Mouse (Mus musculus) MEL (cell line): Measurements from ENCODE around the gene Tubb2b. TPM values are rescaled to one million over a fixed set of nuclear protein-coding genes. Genes with fewer than 3 reads are reported as not detected.

Source experiments
- DNase-seq: peaks from one replicate; pipeline ENCODE4 v3.0.0; 2011; ENCODE audit warnings: low read depth, low spot score
- H3K27ac ChIP-seq: 2 replicates; pipeline ENCODE4 v1.5.1; 2012; ENCODE audit warnings: low read depth, mild to moderate bottlenecking, control low read depth, low read length, moderate library complexity; ENCODE audit not compliant: control insufficient read depth
- H3K27me3 ChIP-seq, 2 experiments: fragments of 150-350 bp in 1 of 2; sonication (generic) in 1 of 2; 2 replicates each; pipeline ENCODE4 v1.6.1; 2012; ENCODE audit warnings: low read length in 2 of 2, mild to moderate bottlenecking in 2 of 2, improper control_type of control experiment in 1 of 2, moderate library complexity in 1 of 2; ENCODE audit not compliant: insufficient read depth in 2 of 2, control insufficient read depth in 1 of 2
- H3K36me3 ChIP-seq, 2 experiments: 2 replicates each; pipeline ENCODE4 v1.6.1; 2012 to 2014; ENCODE audit warnings: low read length in 2 of 2, improper control_type of control experiment in 1 of 2, inconsistent platforms in 1 of 2, mild to moderate bottlenecking in 1 of 2; ENCODE audit not compliant: insufficient read depth in 2 of 2, control insufficient read depth in 1 of 2
- H3K4me1 ChIP-seq, 2 experiments: fragments of 150-350 bp in 1 of 2; sonication (generic) in 1 of 2; 2 replicates each; pipeline ENCODE4 v1.6.1; 2012; ENCODE audit warnings: low read length in 2 of 2, improper control_type of control experiment in 1 of 2, mild to moderate bottlenecking in 1 of 2; ENCODE audit not compliant: insufficient read depth in 2 of 2, control insufficient read depth in 1 of 2
- H3K4me3 ChIP-seq, 2 experiments: fragments of 150-350 bp in 1 of 2; sonication (generic) in 1 of 2; 2 replicates each; pipeline ENCODE4 v1.5.1; 2012; ENCODE audit warnings: low read depth in 2 of 2, low read length in 2 of 2, mild to moderate bottlenecking in 2 of 2, moderate library complexity in 2 of 2, control low read depth in 1 of 2, improper control_type of control experiment in 1 of 2; ENCODE audit not compliant: control insufficient read depth in 1 of 2, insufficient read depth in 1 of 2
- H3K79me2 ChIP-seq: 2 replicates; pipeline ENCODE4 v1.6.1; 2012; ENCODE audit warnings: mild to moderate bottlenecking, low read length, moderate library complexity; ENCODE audit not compliant: control insufficient read depth, poor library complexity, insufficient read depth
- H3K9ac ChIP-seq: 2 replicates; pipeline ENCODE4 v1.6.1; 2012; ENCODE audit warnings: low read depth, mild to moderate bottlenecking, control low read depth, low read length, moderate library complexity; ENCODE audit not compliant: control insufficient read depth, poor library complexity, severe bottlenecking
- H3K9me3 ChIP-seq: fragments of 150-350 bp; sonication (generic); replicated peaks from 2 replicates; pipeline ENCODE4 v1.6.1; 2012; ENCODE audit warnings: mild to moderate bottlenecking, low read length, improper control_type of control experiment, moderate library complexity; ENCODE audit not compliant: insufficient read depth
- BHLHE40 ChIP-seq: IDR thresholded peaks from 2 replicates; pipeline ENCODE4 v1.6.1; 2012; ENCODE audit warnings: low read depth, mild to moderate bottlenecking, inconsistent platforms, low read length, improper control_type of control experiment, borderline replicate concordance
- CTCF ChIP-seq, 3 experiments: IDR thresholded peaks in 2 of 3; conservative IDR thresholded peaks in 1 of 3; 2 replicates each; pipeline ENCODE4 v1.5.1; 2011 to 2012; ENCODE audit warnings: low read length in 3 of 3, low read depth in 2 of 3, mild to moderate bottlenecking in 2 of 3, improper control_type of control experiment in 1 of 3, inconsistent platforms in 1 of 3, mixed read lengths in 1 of 3, moderate library complexity in 1 of 3; ENCODE audit not compliant: control insufficient read depth in 1 of 3, insufficient read depth in 1 of 3, poor library complexity in 1 of 3, severe bottlenecking in 1 of 3
- E2F4 ChIP-seq: IDR thresholded peaks from 2 replicates; pipeline ENCODE4 v1.6.1; 2011; ENCODE audit warnings: low read depth, low read length, improper control_type of control experiment, borderline replicate concordance
- ETS1 ChIP-seq: IDR thresholded peaks from 2 replicates; pipeline ENCODE4 v1.6.1; 2012; ENCODE audit warnings: low read depth, mild to moderate bottlenecking, inconsistent platforms, low read length, improper control_type of control experiment, moderate library complexity
- GABPA ChIP-seq: IDR thresholded peaks from 2 replicates; pipeline ENCODE4 v1.6.1; 2012; ENCODE audit warnings: low read depth, mild to moderate bottlenecking, inconsistent platforms, low read length, improper control_type of control experiment, moderate library complexity
- GATA1 ChIP-seq: IDR thresholded peaks from 2 replicates; pipeline ENCODE4 v1.6.1; 2011; ENCODE audit warnings: low read depth, low read length, improper control_type of control experiment
- HCFC1 ChIP-seq: IDR thresholded peaks from 2 replicates; pipeline ENCODE4 v1.6.1; 2012; ENCODE audit warnings: low read depth, mild to moderate bottlenecking, inconsistent platforms, low read length, improper control_type of control experiment, moderate library complexity
- JUND ChIP-seq: IDR thresholded peaks from 2 replicates; pipeline ENCODE4 v1.6.1; 2011; ENCODE audit warnings: low read depth, mild to moderate bottlenecking, improper control_type of control experiment, low read length
- KAT2A ChIP-seq: conservative IDR thresholded peaks from 2 replicates; pipeline ENCODE4 v1.6.1; 2012; ENCODE audit warnings: low read depth, low read length, improper control_type of control experiment, inconsistent platforms
- MAFK ChIP-seq: IDR thresholded peaks from 2 replicates; pipeline ENCODE4 v1.6.1; 2011; ENCODE audit warnings: low read depth, mild to moderate bottlenecking, low read length, improper control_type of control experiment, borderline replicate concordance
- MAX ChIP-seq: IDR thresholded peaks from 2 replicates; pipeline ENCODE4 v1.6.1; 2011; ENCODE audit warnings: low read length, improper control_type of control experiment
- MAZ ChIP-seq: IDR thresholded peaks from 2 replicates; pipeline ENCODE4 v1.6.1; 2012; ENCODE audit warnings: low read depth, mild to moderate bottlenecking, inconsistent platforms, low read length, improper control_type of control experiment
- MEF2A ChIP-seq: IDR thresholded peaks from 2 replicates; pipeline ENCODE4 v1.6.1; 2014; ENCODE audit warnings: low read depth, mild to moderate bottlenecking, inconsistent platforms, low read length, improper control_type of control experiment; ENCODE audit not compliant: poor library complexity, insufficient replicate concordance, severe bottlenecking; ENCODE audit errors: extremely low read depth
- MYB ChIP-seq: IDR thresholded peaks from 2 replicates; pipeline ENCODE4 v1.6.1; 2011; ENCODE audit warnings: mild to moderate bottlenecking, low read depth, low read length, improper control_type of control experiment
- MYC ChIP-seq: IDR thresholded peaks from 2 replicates; pipeline ENCODE4 v1.6.1; 2011; ENCODE audit warnings: low read depth, mild to moderate bottlenecking, low read length, improper control_type of control experiment, moderate library complexity
- NELFE ChIP-seq: IDR thresholded peaks from 2 replicates; pipeline ENCODE4 v1.6.1; 2011; ENCODE audit warnings: low read depth, low read length, improper control_type of control experiment
- NRF1 ChIP-seq: IDR thresholded peaks from 2 replicates; pipeline ENCODE4 v1.6.1; 2014; ENCODE audit warnings: low read depth, mild to moderate bottlenecking, inconsistent platforms, low read length, improper control_type of control experiment, moderate library complexity; ENCODE audit not compliant: poor library complexity, insufficient read depth, severe bottlenecking
- POLR2A ChIP-seq, 2 experiments: IDR thresholded peaks; 2 replicates each; pipeline ENCODE4 v1.6.1; 2011 to 2012; ENCODE audit warnings: low read length in 2 of 2, mild to moderate bottlenecking in 2 of 2, control low read depth in 1 of 2, improper control_type of control experiment in 1 of 2, low read depth in 1 of 2, moderate library complexity in 1 of 2; ENCODE audit not compliant: control insufficient read depth in 1 of 2, insufficient read depth in 1 of 2, poor library complexity in 1 of 2
- POLR2AphosphoS2 ChIP-seq: IDR thresholded peaks from 2 replicates; pipeline ENCODE4 v1.6.1; 2011; ENCODE audit warnings: low read length, improper control_type of control experiment
- POLR2AphosphoS5 ChIP-seq: IDR thresholded peaks from 2 replicates; pipeline ENCODE4 v1.6.1; 2012; ENCODE audit warnings: low read depth, borderline replicate concordance, mild to moderate bottlenecking, inconsistent platforms, low read length, moderate library complexity, mixed read lengths
- RAD21 ChIP-seq: IDR thresholded peaks from 2 replicates; pipeline ENCODE4 v1.6.1; 2011; ENCODE audit warnings: mild to moderate bottlenecking, low read depth, low read length, improper control_type of control experiment
- RCOR1 ChIP-seq: IDR thresholded peaks from 2 replicates; pipeline ENCODE4 v1.6.1; 2012; ENCODE audit warnings: low read depth, mild to moderate bottlenecking, inconsistent platforms, low read length, improper control_type of control experiment
- SIN3A ChIP-seq: IDR thresholded peaks from 2 replicates; pipeline ENCODE4 v1.6.1; 2012; ENCODE audit warnings: low read length, improper control_type of control experiment, inconsistent platforms
- SMC3 ChIP-seq: IDR thresholded peaks from 2 replicates; pipeline ENCODE4 v1.6.1; 2011; ENCODE audit warnings: low read depth, low read length, improper control_type of control experiment
- TAL1 ChIP-seq: IDR thresholded peaks from 2 replicates; pipeline ENCODE4 v1.6.1; 2012; ENCODE audit warnings: mild to moderate bottlenecking, inconsistent platforms, low read length, moderate library complexity, mixed read lengths
- TBP ChIP-seq: IDR thresholded peaks from 2 replicates; pipeline ENCODE4 v1.8.0; 2011; ENCODE audit warnings: low read depth, low read length, improper control_type of control experiment
- TCF12 ChIP-seq: IDR thresholded peaks from 2 replicates; pipeline ENCODE4 v1.6.1; 2014; ENCODE audit warnings: low read depth, mild to moderate bottlenecking, inconsistent platforms, low read length, improper control_type of control experiment, moderate library complexity
- UBTF ChIP-seq: IDR thresholded peaks from 2 replicates; pipeline ENCODE4 v1.6.1; 2012; ENCODE audit warnings: low read depth, mild to moderate bottlenecking, inconsistent platforms, low read length, improper control_type of control experiment, moderate library complexity, borderline replicate concordance; ENCODE audit not compliant: insufficient read depth
- USF1 ChIP-seq: IDR thresholded peaks from 2 replicates; pipeline ENCODE4 v1.6.1; 2014; ENCODE audit warnings: low read depth, mild to moderate bottlenecking, inconsistent platforms, low read length, improper control_type of control experiment, moderate library complexity
- USF2 ChIP-seq, 2 experiments: IDR thresholded peaks; 2 replicates each; pipeline ENCODE4 v1.6.1; 2011 to 2012; ENCODE audit warnings: improper control_type of control experiment in 2 of 2, low read length in 2 of 2, borderline replicate concordance in 1 of 2, inconsistent platforms in 1 of 2, low read depth in 1 of 2, mild to moderate bottlenecking in 1 of 2; ENCODE audit not compliant: insufficient read depth in 1 of 2
- ZC3H11A ChIP-seq: IDR thresholded peaks from 2 replicates; pipeline ENCODE4 v1.6.1; 2012; ENCODE audit warnings: low read depth, mild to moderate bottlenecking, inconsistent platforms, low read length, improper control_type of control experiment
- ZKSCAN1 ChIP-seq: IDR thresholded peaks from 2 replicates; pipeline ENCODE4 v1.6.1; 2012; ENCODE audit warnings: low read depth, mild to moderate bottlenecking, inconsistent platforms, low read length, improper control_type of control experiment, moderate library complexity
- ZMIZ1 ChIP-seq: IDR thresholded peaks from 2 replicates; pipeline ENCODE4 v1.6.1; 2012; ENCODE audit warnings: low read depth, mild to moderate bottlenecking, inconsistent platforms, low read length, improper control_type of control experiment, moderate library complexity
- ZNF384 ChIP-seq: IDR thresholded peaks from 2 replicates; pipeline ENCODE4 v1.6.1; 2012; ENCODE audit warnings: low read depth, mild to moderate bottlenecking, inconsistent platforms, low read length, improper control_type of control experiment
- polyA plus RNA-seq, 2 experiments: library from polyadenylated mRNA; stranded (reverse) in 1 of 2; unstranded in 1 of 2; fragments of >175 nt in 1 of 2; fragments of >200 nt in 1 of 2; gene quantifications; 2 replicates each; pipeline versions ENCODE4 v1.2.1 to v1.2.4; 2012; ENCODE audit warnings: low replicate concordance in 2 of 2, low read depth in 1 of 2; ENCODE audit not compliant: insufficient read length in 2 of 2, insufficient read depth in 1 of 2, missing spikeins in 1 of 2
- total RNA-seq: library from RNA; depleted of rRNA; stranded (reverse); fragments of 300-350 nt; gene quantifications from 2 replicates; pipeline ENCODE4 v1.2.3, GENCODE M21; 2012

Tubb2b gene
- total and polyA plus RNA-seq, 3 experiments = 1.4 to 10.6 TPM; not detected in 1

- TF ChIP-seq KAT2A (no peak), GATA1 (peak; percentile 72), GABPA (no peak)
These were observed 10.9 kb downstream of the Tubb2b start (continued) for GRCm38 (mm10) chr13:34119406-34119805.

DNA sequence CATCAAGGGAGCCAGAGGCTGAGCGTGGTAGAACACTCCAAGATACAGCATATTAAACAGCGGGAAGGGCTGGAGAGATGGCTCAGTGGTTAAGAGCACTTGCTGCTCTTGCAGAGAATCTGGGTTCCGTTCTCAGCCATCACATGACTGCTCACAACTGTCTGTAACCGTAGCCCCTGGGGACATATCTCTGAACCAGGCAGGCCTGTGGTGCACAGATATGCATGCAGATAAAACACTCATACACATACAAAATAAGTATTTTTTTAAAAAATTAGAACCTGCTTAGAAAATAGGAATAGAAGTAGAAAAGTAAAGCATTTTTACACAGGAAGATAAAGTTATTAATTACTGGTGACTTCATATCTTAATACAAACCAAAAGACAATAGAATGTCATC is 11.4 kb downstream of the Tubb2b start:
- Histone ChIP-seq H3K79me2 (no peaks in the 10 kb centered on the region), H3K27ac (peak overlapping the region; percentile 81), H3K9me3 (no peaks in the 10 kb centered on the region), H3K9ac (0 out of 2 replicates have a peak overlapping the region, but pooled peaks have one; percentile 17), H3K36me3 (peaks cover 0 to 54% of the 10 kb centered on the region in 2 experiments; a peak in 2 of 4 replicates), H3K4me1 (peaks cover 50 to 64% of the 10 kb centered on the region in 2 experiments), H3K4me3 (peak overlapping the region; percentile 4 to 24; a peak in 3 of 4 replicates), H3K27me3 (no peaks in the 10 kb centered on the region)
- peak; percentile 89 for DNase-seq
- peak; percentile 99 for TF ChIP-seq TCF12
- TF ChIP-seq UBTF = no peak
- no peak for TF ChIP-seq GABPA
- TF ChIP-seq ZC3H11A = no peak
- peak; percentile 53; the same call in 1 of the 2 replicates for TF ChIP-seq MYC
- no peak for TF ChIP-seq JUND
- peak; percentile 87 for TF ChIP-seq BHLHE40
- TF ChIP-seq RAD21 = no peak
- no peak for TF ChIP-seq CTCF (IDR thresholded peaks at IDR 0.05 in 2 of 3, conservative IDR thresholded peaks at IDR 0.05 in 1 of 3; ENCODE audit: control insufficient read depth in 1 of 3, insufficient read depth in 1 of 3, low read depth in 2 of 3, low read length in 3 of 3, poor library complexity in 1 of 3, severe bottlenecking in 1 of 3)
- TF ChIP-seq ZNF384 = peak; percentile 91
- TF ChIP-seq MYB = peak; percentile 97
- TF ChIP-seq ZKSCAN1 = no peak
- TF ChIP-seq MEF2A = no peak
- peak; percentile 98 for TF ChIP-seq GATA1
- no peak for TF ChIP-seq NRF1
- TF ChIP-seq ZMIZ1 = no peak
- TF ChIP-seq TAL1 = peak; percentile 86
- TF ChIP-seq SIN3A = peak; percentile 62
- 0 out of 2 replicates have a peak, but pooled peaks have one; percentile 40 for TF ChIP-seq TBP
- TF ChIP-seq POLR2AphosphoS2 = no peak
- peak; percentile 37; the same call in 1 of the 2 replicates for TF ChIP-seq MAFK
- peak; percentile 25; the same call in 1 of the 2 replicates for TF ChIP-seq MAZ
- TF ChIP-seq NELFE = no peak
- TF ChIP-seq MAX = no peak
- TF ChIP-seq USF1 = peak; percentile 94
- peak; percentile 95 for TF ChIP-seq RCOR1
- TF ChIP-seq ETS1 = peak; percentile 96
- TF ChIP-seq KAT2A = no peak
- TF ChIP-seq POLR2AphosphoS5 = no peak
- no peak for TF ChIP-seq E2F4
- TF ChIP-seq HCFC1 = no peak; the same call in 1 of the 2 replicates
- TF ChIP-seq USF2 (IDR thresholded peaks at IDR 0.05; ENCODE audit: borderline replicate concordance in 1 of 2, insufficient read depth in 1 of 2, low read depth in 1 of 2, low read length in 2 of 2) = peak in 1 of 2 experiments; percentile 73; a peak in 2 of 4 replicates
- TF ChIP-seq POLR2A (IDR thresholded peaks at IDR 0.05; ENCODE audit: control insufficient read depth in 1 of 2, insufficient read depth in 1 of 2, low read depth in 1 of 2, low read length in 2 of 2, poor library complexity in 1 of 2) = no peak
- TF ChIP-seq SMC3 = no peak
